Mouse (Mus musculus) heart, postnatal 25 days (tissue): Measurements from ENCODE around the gene 1700049E17Rik2. TPM values are rescaled to one million over a fixed set of nuclear protein-coding genes. Genes with fewer than 3 reads are reported as not detected.
"Not testable (repeated sequence)": the region's sequence is repeated elsewhere in the genome, so short reads cannot be mapped to it uniquely, and the experiment has no call there.

Experiments used
- DNase-seq: peaks from one replicate; pipeline ENCODE4 v3.0.0; 2022; ENCODE audit warnings: low spot score
- intact Hi-C: fragments of 180-260 bp; cut with DNase I; formaldehyde crosslinking; loops from one replicate; pipeline ENCODE4 v1.15.1; 2025
- total RNA-seq, 2 experiments: library from RNA; stranded (reverse); gene quantifications; 2 replicates each; pipeline ENCODE4 v1.2.3; 2021

Gene 1700049E17Rik2
- total RNA-seq: not detected

DNA sequence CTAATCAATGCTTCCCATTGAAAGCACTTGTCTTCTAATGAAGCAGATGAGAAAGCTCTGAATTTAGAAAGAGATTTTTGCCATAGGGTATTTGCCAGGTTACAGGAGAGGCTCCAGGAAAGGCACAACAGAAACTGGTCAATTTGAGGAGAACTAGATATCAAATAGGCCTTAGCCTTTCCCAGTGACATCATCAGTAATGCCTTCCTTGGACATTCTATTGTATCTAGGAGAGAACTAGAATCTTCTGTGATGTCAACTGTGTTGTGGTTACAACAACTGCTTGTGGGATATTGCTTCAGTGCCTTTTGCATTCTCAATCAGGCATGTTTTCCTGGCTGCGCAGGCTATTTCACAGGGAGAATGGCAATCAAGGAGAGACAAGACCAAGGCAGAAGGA, at the start of gene 1700049E17Rik2:
Gene 1700049E17Rik2, plus strand, starts transcription at position 301 of the 400 bp plus-strand sequence.
- DNase-seq, intact Hi-C loops: not testable (repeated sequence)

DNA sequence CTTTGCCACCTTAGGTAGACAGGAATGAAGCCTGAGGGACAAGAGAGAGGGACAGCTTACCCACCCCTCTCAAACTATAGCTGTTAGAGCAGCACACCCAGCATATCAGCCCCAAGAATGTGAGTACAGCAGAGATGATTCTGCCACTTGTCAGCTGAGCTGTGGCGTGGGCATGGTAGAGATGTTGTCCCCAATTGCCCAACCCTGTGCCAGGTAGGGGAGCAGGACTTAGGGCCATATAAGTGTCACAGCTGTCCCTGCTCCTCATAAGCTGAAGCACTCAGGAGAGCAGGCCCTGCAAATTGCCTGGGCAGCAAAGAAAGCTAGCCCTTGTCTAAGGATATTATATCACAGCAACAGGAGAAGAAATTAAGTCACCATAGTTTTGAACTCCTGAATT, 48.3 kb upstream of the 1700049E17Rik2 start:
- intact Hi-C loops, DNase-seq: not testable (repeated sequence)

GRCm38 (mm10) chr14:41555483-41555882, 17.5 kb upstream of the 1700049E17Rik2 start, which contains the start of gene Gm7970:
TSS of gene Gm7970 (minus strand) at chr14:41555583.
- intact Hi-C loops, DNase-seq: not testable (repeated sequence)

DNA sequence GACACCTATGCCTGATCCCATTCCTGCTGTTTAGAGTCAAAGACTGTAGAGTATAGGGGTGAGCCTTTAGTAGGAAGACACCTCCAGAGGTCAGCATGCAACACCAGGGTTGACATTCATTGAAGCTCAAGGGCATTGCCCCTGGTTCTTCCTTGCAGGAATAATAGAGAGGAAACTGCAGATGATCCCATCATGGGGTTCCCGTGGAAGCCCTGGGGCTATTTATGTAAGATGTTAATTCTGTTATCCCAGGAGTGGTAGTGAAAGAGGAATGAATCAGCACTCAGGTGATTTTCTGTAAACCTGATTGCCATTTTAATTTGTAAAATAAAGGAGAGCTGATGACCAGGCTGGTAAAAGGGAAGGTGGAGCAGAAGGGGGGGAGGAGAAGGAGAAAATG, 13.3 kb downstream of the 1700049E17Rik2 start:
- DNase-seq, intact Hi-C loops: not testable (repeated sequence)

DNA sequence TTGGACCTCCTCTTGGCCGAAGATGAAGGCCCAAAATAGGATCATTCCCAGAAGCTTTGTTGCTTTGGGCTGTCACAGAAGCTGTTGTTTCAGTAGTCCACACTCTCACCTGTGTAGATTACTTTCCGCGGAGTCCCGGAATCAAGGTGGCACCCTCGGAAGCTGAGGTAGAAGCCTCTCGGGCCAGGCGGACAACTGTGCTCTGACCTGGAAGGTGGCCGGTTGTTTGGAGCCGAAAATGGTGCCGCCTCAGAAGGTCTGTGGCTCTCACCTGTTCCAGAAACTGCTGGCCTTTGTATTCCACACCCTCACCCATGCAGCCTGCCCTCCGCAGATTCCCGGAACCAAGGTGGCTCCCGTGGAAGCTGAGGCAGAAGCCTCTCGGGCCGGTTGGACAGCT, 27.9 kb downstream of the 1700049E17Rik2 start:
- intact Hi-C loops, DNase-seq: not testable (repeated sequence)

- intact Hi-C loops, DNase-seq: not testable (repeated sequence)
These were observed 37.7 kb downstream of the 1700049E17Rik2 start for GRCm38 (mm10) chr14:41610690-41611089.

DNA sequence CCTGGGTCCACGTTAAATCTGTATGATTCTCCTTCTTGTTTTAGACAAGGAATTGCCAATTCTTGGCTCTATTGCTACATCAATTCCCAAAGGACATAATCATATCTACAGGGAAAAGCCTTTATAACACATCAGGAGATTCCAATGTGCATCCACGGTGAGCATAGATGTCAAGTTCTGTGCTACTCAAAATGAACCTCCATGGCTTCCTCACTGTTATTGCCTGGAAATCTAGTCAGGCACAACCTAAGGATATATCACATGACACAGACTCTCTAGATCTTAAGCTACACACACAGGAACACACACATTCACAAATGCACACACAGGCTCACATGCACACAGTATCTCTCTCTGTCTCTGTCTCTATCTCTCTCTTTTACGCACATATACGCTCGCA, 49.5 kb downstream of the 1700049E17Rik2 start:
- intact Hi-C loops, DNase-seq: not testable (repeated sequence)

GRCm38 (mm10) chr14:41624512-41624911, 51.5 kb downstream of the 1700049E17Rik2 start, which contains the start of gene Gm3072:
TSS of gene Gm3072 (minus strand) at chr14:41624612.
- intact Hi-C loops, DNase-seq: not testable (repeated sequence)

DNA sequence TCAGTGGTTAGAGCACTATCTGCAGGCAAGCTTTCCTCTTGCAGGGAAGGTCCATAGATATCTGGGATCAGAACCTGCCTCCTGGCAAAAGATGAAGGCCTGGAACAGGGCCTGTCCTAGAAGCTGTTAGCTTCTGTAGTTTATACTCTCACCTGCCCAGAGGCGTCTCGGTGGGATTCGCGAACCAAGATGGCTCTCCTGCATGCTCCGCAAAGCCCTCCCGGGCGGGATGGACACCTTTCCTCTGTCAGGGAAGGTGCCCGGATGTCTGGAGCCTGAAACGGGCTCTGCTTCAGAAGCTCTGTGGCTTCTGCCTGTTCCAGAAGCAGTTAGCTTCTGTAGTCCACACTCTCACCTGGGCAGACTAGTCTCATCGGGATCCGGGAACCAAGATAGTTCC, 57.1 kb downstream of the 1700049E17Rik2 start:
- DNase-seq, intact Hi-C loops: not testable (repeated sequence)

Other genes starting within 250 kb of the 1700049E17Rik2 start
- gene Gm5798, start 224.6 kb upstream of the 1700049E17Rik2 start, total RNA-seq: not detected
- not detected for gene Gm7945, start 186.8 kb upstream of the 1700049E17Rik2 start, total RNA-seq
- gene Gm6482, start 164.9 kb upstream of the 1700049E17Rik2 start, total RNA-seq: not detected
- gene Gm7954, start 119.7 kb upstream of the 1700049E17Rik2 start, total RNA-seq: not detected
- not detected for gene Gm3486, start 83.7 kb upstream of the 1700049E17Rik2 start, total RNA-seq
- not detected for gene Gm7970, start 17.6 kb upstream of the 1700049E17Rik2 start, total RNA-seq
- not detected for gene Gm3072, start 51.4 kb downstream of the 1700049E17Rik2 start, total RNA-seq
- gene Gm3676, start 73.3 kb downstream of the 1700049E17Rik2 start, total RNA-seq: not detected
- not detected for gene Gm8068, start 128.7 kb downstream of the 1700049E17Rik2 start, total RNA-seq
- not detected for gene Gm7929, start 177.4 kb downstream of the 1700049E17Rik2 start, total RNA-seq
- not detected for gene Gm47189, start 199.2 kb downstream of the 1700049E17Rik2 start, total RNA-seq